Comparison of ENCODE assay signal across 28 mouse cellular contexts in the genomic region with DNA sequence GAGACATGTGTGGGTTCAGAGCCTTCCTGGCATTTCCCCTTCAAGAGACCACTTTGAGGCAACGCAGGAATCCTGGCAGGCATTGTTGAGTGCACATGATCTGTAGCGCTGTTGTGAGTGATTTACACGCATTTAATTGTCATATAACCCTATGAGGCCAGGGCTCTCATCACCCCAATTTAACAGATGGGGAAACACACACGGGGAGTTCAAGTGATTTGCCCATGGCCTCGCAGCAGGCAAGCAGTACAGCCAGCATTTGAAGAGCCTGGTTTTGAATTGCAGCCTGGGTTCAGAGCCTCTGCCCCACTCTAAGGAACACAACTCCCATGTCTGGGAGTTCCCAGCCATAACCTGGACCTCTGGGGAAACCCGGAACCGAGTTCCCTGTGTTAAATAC. TPM values are rescaled to one million over a fixed set of nuclear protein-coding genes. Genes with fewer than 3 reads are reported as not detected.
A peak's percentile ranks its signal among the peaks of the same experiment; 100 is the strongest.
DNase-seq lines count a peak whose midpoint lies in the region; ATAC-seq and TF ChIP-seq lines count a peak whose summit lies in the region.
"Had no signal": no experiment of that assay in that cellular context is flagged by ENCODE, and none has a peak within 500 bp of the region (broad histone marks: within the 10 kb centered on the region; RNA-seq: fewer than 3 reads in every experiment).

No protein-coding gene starts in this region.

- H3K4me3 ChIP-seq in kidney, postnatal 0 days (replicated peaks; ENCODE audit: low read depth, low read length), result no peak overlapping the region
- no peak overlapping the region for H3K4me3 ChIP-seq in forebrain, embryonic 15.5 days
- no peak overlapping the region for H3K4me3 ChIP-seq in kidney, embryonic 14.5 days (ENCODE audit: low read length)
- H3K4me3 ChIP-seq: forebrain, embryonic 10.5 days; forebrain, embryonic 13.5 days; gastrocnemius, adult 2 months; heart, adult 2 months; heart, embryonic 12.5 days; heart, embryonic 15.5 days had no signal

- 50% methylated on average over 7 of the region's 7 CpGs for WGBS in kidney, postnatal 0 days
- 57% methylated on average over 7 of the region's 7 CpGs for WGBS in forebrain, embryonic 15.5 days
- 45% methylated on average over 7 of the region's 7 CpGs for WGBS in kidney, embryonic 14.5 days

- no peak for TF ChIP-seq CTCF in kidney, postnatal 0 days (IDR thresholded peaks at IDR 0.05; ENCODE audit: low read depth)

- no peak overlapping the region for H3K9ac ChIP-seq in kidney, postnatal 0 days (ENCODE audit: low read depth, low read length)
- no peak overlapping the region for H3K9ac ChIP-seq in forebrain, embryonic 15.5 days (replicated peaks)
- H3K9ac ChIP-seq in kidney, embryonic 14.5 days (ENCODE audit: low read depth, low read length), result no peak overlapping the region
- H3K9ac ChIP-seq: forebrain, embryonic 13.5 days; forebrain, postnatal 0 days; heart, embryonic 12.5 days; heart, embryonic 15.5 days; hindbrain, embryonic 14.5 days had no signal

- peak; percentile 43 for ATAC-seq in kidney, postnatal 0 days (replicated peaks; ENCODE audit: low FRiP score, low read depth)
- no peak for ATAC-seq in forebrain, embryonic 15.5 days (replicated peaks)
- ATAC-seq in kidney, embryonic 14.5 days (ENCODE audit: low FRiP score, low TSS enrichment), result no peak
- ATAC-seq: CD4-positive, CD25-positive, alpha-beta regulatory T cell, adult 4 months; forebrain, embryonic 13.5 days; forebrain, postnatal 0 days; hindbrain, postnatal 0 days; inflammation-experienced regulatory T-cells, adult 6 months; Patski had no signal

- H3K27me3 ChIP-seq in kidney, postnatal 0 days (ENCODE audit: insufficient read depth, low read length), result no peaks in the 10 kb centered on the region
- H3K27me3 ChIP-seq in forebrain, embryonic 15.5 days, result no peaks in the 10 kb centered on the region
- no peaks in the 10 kb centered on the region; the same call in 1 of the 2 replicates for H3K27me3 ChIP-seq in kidney, embryonic 14.5 days (ENCODE audit: control insufficient read depth, insufficient read depth, low read length)
- H3K27me3 ChIP-seq: heart, embryonic 12.5 days; heart, embryonic 15.5 days had no signal

- H3K4me2 ChIP-seq in kidney, postnatal 0 days (ENCODE audit: low read length), result no peak overlapping the region
- H3K4me2 ChIP-seq in forebrain, embryonic 15.5 days (replicated peaks), result no peak overlapping the region
- no peak overlapping the region for H3K4me2 ChIP-seq in kidney, embryonic 14.5 days (replicated peaks; ENCODE audit: low read depth, low read length)
- H3K4me2 ChIP-seq: forebrain, embryonic 13.5 days; heart, embryonic 12.5 days; heart, embryonic 15.5 days; hindbrain, embryonic 14.5 days had no signal

- no peaks in the 10 kb centered on the region for H3K36me3 ChIP-seq in kidney, postnatal 0 days (ENCODE audit: insufficient read depth, low read length)
- no peaks in the 10 kb centered on the region for H3K36me3 ChIP-seq in forebrain, embryonic 15.5 days
- no peaks in the 10 kb centered on the region for H3K36me3 ChIP-seq in kidney, embryonic 14.5 days (ENCODE audit: control insufficient read depth, insufficient read depth, low read length)
- H3K36me3 ChIP-seq: forebrain, embryonic 10.5 days; heart, embryonic 12.5 days; heart, embryonic 15.5 days had no signal

- DNase-seq in kidney, postnatal 0 days (ENCODE audit: low spot score), result peak; percentile 78
- no peak for DNase-seq in kidney, postnatal 36 days
- DNase-seq in ES-CJ7 (ENCODE audit: low read depth, low spot score) (peak; percentile 1), MN1 (ENCODE audit: low spot score) (peak; percentile 3)
- DNase-seq in mesoderm, embryonic 11.5 days (ENCODE audit: low read depth, low spot score), result peak; percentile 54
- no peak for DNase-seq in gastrocnemius, postnatal 36 days
- DNase-seq: adrenal gland, postnatal 10 days; adrenal gland, postnatal 36 days; cerebellum, adult 11 months; cerebellum, adult 8-10 months; cerebellum, postnatal 14 days; forebrain, postnatal 0 days; gastrocnemius, adult 2 months; gastrocnemius, postnatal 14 days; heart, adult 2 months; heart, postnatal 10 days; heart, postnatal 4 days had no signal

- peaks cover 8% of the 10 kb centered on the region for H3K4me1 ChIP-seq in kidney, postnatal 0 days (replicated peaks; ENCODE audit: insufficient read depth, low read length)
- peaks cover 21% of the 10 kb centered on the region for H3K4me1 ChIP-seq in forebrain, embryonic 15.5 days
- H3K4me1 ChIP-seq in kidney, embryonic 14.5 days (ENCODE audit: control insufficient read depth, insufficient read depth, low read length), result peaks cover 27% of the 10 kb centered on the region

- intact Hi-C loops in gastrocnemius, postnatal 36 days (cut with DNase I), result no loop called here

- H3K27ac ChIP-seq in kidney, postnatal 0 days, result no peak overlapping the region
- H3K27ac ChIP-seq in forebrain, embryonic 15.5 days (replicated peaks), result no peak overlapping the region
- no peak overlapping the region for H3K27ac ChIP-seq in kidney, embryonic 14.5 days (ENCODE audit: low read depth, low read length)
- H3K27ac ChIP-seq: forebrain, embryonic 10.5 days; forebrain, embryonic 13.5 days; gastrocnemius, adult 2 months; heart, adult 2 months; heart, embryonic 15.5 days; hindbrain, embryonic 14.5 days; hindbrain, postnatal 0 days had no signal

- no peaks in the 10 kb centered on the region for H3K9me3 ChIP-seq in kidney, postnatal 0 days (replicated peaks; ENCODE audit: low read length)
- no peaks in the 10 kb centered on the region for H3K9me3 ChIP-seq in forebrain, embryonic 15.5 days
- H3K9me3 ChIP-seq in kidney, embryonic 14.5 days (ENCODE audit: control insufficient read depth, low read length), result no peaks in the 10 kb centered on the region
- H3K9me3 ChIP-seq: forebrain, embryonic 13.5 days; heart, embryonic 12.5 days; heart, embryonic 15.5 days had no signal

RNA-seq across cellular contexts. Expression of a gene that starts 18.5 kb away (rescaled TPM):
- polyA plus RNA-seq in kidney, postnatal 0 days (2015; fragmentation: Nextera tagmentation; extraction: Ambion mirVana), result 10.2 and 11.3 TPM in 2 replicates
- 14.1 and 17.5 TPM in 2 replicates for polyA plus RNA-seq in forebrain, embryonic 15.5 days (2015; fragmentation: Nextera tagmentation; extraction: Ambion mirVana)
- 10 to 100 TPM; 21.3 to 25.2 TPM for total RNA-seq in gastrocnemius, postnatal 36 days (2021)
- 17.0 and 18.2 TPM in 2 replicates for polyA plus RNA-seq in kidney, embryonic 14.5 days (2014; fragmentation: Nextera tagmentation; extraction: Ambion mirVana)

Comparison
In these comparisons a context has a peak if more than half of its experiments do, and no peak if none do; other contexts are left out.
1. DNase-seq: peak in kidney, postnatal 0 days (single experiment), ES-CJ7 (single experiment), MN1 (single experiment) and mesoderm, embryonic 11.5 days (single experiment); none in kidney, postnatal 36 days (0 of 2) and gastrocnemius, postnatal 36 days (0 of 2).